Mouse (Mus musculus): ENCODE measurements around the gene Drc3.

DNA sequence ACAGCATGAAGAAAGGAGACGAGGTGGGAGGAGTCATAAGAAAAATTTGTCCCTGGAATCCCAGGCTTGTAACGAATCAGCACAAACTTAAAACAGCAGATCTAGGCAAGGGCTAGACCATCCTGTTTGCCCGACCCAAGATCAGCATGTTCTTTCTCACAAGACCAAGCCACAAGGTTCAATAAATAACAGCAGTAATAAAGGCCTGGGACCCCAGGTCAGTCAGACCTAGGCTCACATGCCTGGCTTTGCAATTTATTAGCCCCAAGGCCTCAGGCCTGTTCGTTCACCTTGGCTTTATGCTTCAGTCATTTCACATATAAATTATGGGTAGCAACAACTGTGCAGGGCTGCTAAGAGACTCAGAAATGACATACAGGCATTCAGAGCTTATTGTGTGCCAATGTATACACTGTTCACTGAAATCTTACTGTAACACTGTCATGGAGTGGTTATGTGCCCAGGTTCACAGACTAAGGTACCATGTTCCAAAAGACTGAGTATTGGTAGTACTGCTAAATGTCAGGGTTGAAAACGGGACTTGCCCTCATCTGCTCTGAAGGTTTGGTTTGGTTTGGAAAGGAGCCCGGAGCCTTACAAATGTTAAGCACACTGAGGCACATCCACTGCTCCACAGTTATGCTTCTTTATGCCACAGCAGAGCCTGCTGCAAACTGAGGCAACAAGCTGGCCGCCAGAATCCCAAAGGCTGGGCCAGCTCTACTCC, 35.6 kb upstream of the Drc3 start:
- no peak for TF ChIP-seq GATA1 (IDR thresholded peaks at IDR 0.05; ENCODE audit: borderline replicate concordance, low read length)
- TF ChIP-seq FLI1 (IDR thresholded peaks at IDR 0.05; ENCODE audit: low read length): no peak
